Mouse (Mus musculus) limb, embryonic 14.5 days (tissue): ENCODE measurements around the gene Lactbl1. TPM values are rescaled to one million over a fixed set of nuclear protein-coding genes. Genes with fewer than 3 reads are reported as not detected.

ENCODE experiments used
- ATAC-seq: fragments of 200-750 bp; cut with Nextera tagmentation; 2 replicates; pipeline ENCODE4 v1.8.0; 2017; ENCODE audit warnings: low read depth, moderate number of reproducible peaks, moderate TSS enrichment; ENCODE audit not compliant: low FRiP score
- DNase-seq: peaks from one replicate; pipeline ENCODE4 v3.0.0-alpha.2; 2015; ENCODE audit warnings: low spot score
- H3K27ac ChIP-seq: fragments of 300-500 bp; sonication (generic); replicated peaks from 2 replicates; pipeline ENCODE4 v1.5.1; 2014; ENCODE audit warnings: low read depth, mild to moderate bottlenecking, low read length, moderate library complexity, mixed read lengths
- H3K27me3 ChIP-seq: fragments of 300-500 bp; sonication (generic); 2 replicates; pipeline ENCODE4 v1.6.1; 2014; ENCODE audit warnings: low read length, mixed read lengths; ENCODE audit not compliant: control insufficient read depth, insufficient read depth
- H3K36me3 ChIP-seq: fragments of 300-500 bp; sonication (generic); 2 replicates; pipeline ENCODE4 v1.6.1; 2014; ENCODE audit warnings: mild to moderate bottlenecking, low read length, moderate library complexity, mixed read lengths; ENCODE audit not compliant: control insufficient read depth, insufficient read depth
- H3K4me1 ChIP-seq: fragments of 300-500 bp; sonication (generic); 2 replicates; pipeline ENCODE4 v1.6.1; 2014; ENCODE audit warnings: antibody characterized with exemption, low read length, mixed read lengths; ENCODE audit not compliant: control insufficient read depth, insufficient read depth
- H3K4me2 ChIP-seq: fragments of 300-500 bp; sonication (generic); replicated peaks from 2 replicates; pipeline ENCODE4 v1.6.1; 2014; ENCODE audit warnings: low read depth, mild to moderate bottlenecking, low read length, moderate library complexity; ENCODE audit not compliant: severe bottlenecking
- H3K4me3 ChIP-seq: fragments of 300-500 bp; sonication (generic); replicated peaks from 2 replicates; pipeline ENCODE4 v1.5.1; 2014; ENCODE audit warnings: low read length
- H3K9ac ChIP-seq: fragments of 300-500 bp; sonication (generic); 2 replicates; pipeline ENCODE4 v1.6.1; 2014; ENCODE audit warnings: mild to moderate bottlenecking, low read depth, low read length, moderate library complexity; ENCODE audit not compliant: severe bottlenecking
- H3K9me3 ChIP-seq: fragments of 300-500 bp; sonication (generic); 2 replicates; pipeline ENCODE4 v1.6.1; 2016; ENCODE audit warnings: low read length; ENCODE audit not compliant: control insufficient read depth
- POLR2A ChIP-seq: fragments of 200-500 bp; IDR thresholded peaks from 2 replicates; pipeline ENCODE4 v1.8.0; 2012; ENCODE audit warnings: inconsistent platforms, mild to moderate bottlenecking, moderate library complexity, borderline replicate concordance; ENCODE audit not compliant: insufficient read depth, insufficient read length; ENCODE audit errors: extremely low read depth
- WGBS: fragments of 180-500 bp; shearing (Covaris S2); extraction: QIAGEN DNeasy Blood & Tissue Kit; methylation state at CpG from one replicate; pipeline ENCODE4 v1.1.7; 2014; 5-methylcytosine and 5-hydroxymethylcytosine counted together
- polyA plus RNA-seq, 2 experiments: library from polyadenylated mRNA; depleted of rRNA in 1 of 2; stranded (reverse) in 1 of 2; unstranded in 1 of 2; fragments of >200 nt; fragmentation: Nextera tagmentation in 1 of 2; extraction: Ambion mirVana in 1 of 2; gene quantifications; 2 replicates each; pipeline versions ENCODE4 v1.2.1 to v1.2.3; 2012 to 2014

Gene Lactbl1
- polyA plus RNA-seq, 2 experiments = 0.09 TPM; not detected in 1

- Histone ChIP-seq H3K4me1 (no peaks in the 10 kb centered on the region), H3K9me3 (no peaks in the 10 kb centered on the region), H3K27ac (no peak overlapping the region), H3K4me2 (no peak overlapping the region), H3K27me3 (no peaks in the 10 kb centered on the region), H3K9ac (no peak overlapping the region), H3K4me3 (no peak overlapping the region), H3K36me3 (no peaks in the 10 kb centered on the region)
- no peak for DNase-seq
- WGBS = 52% methylated on average over 7 of the region's 7 CpGs
- no peak for TF ChIP-seq POLR2A
- no peak for ATAC-seq
Observed at GRCm38 (mm10) chr4:136613657-136614056, 8.8 kb upstream of the Lactbl1 start.

GRCm38 (mm10) chr4:136621336-136621735 lies 1.1 kb upstream of the Lactbl1 start:
- WGBS = 0% methylated on average over 1 of the region's 1 CpGs
- peak; percentile 81 for DNase-seq
- peak; percentile 44; the same call in 1 of the 2 replicates for ATAC-seq
- Histone ChIP-seq H3K4me2 (no peak overlapping the region), H3K27me3 (no peaks in the 10 kb centered on the region), H3K9me3 (no peaks in the 10 kb centered on the region), H3K4me3 (no peak overlapping the region), H3K9ac (no peak overlapping the region), H3K27ac (no peak overlapping the region), H3K36me3 (no peaks in the 10 kb centered on the region), H3K4me1 (no peaks in the 10 kb centered on the region)
- no peak for TF ChIP-seq POLR2A

- WGBS = 49% methylated on average over 5 of the region's 5 CpGs
- no peak overlapping the region for H3K4me3 ChIP-seq
- no peaks in the 10 kb centered on the region for H3K27me3 ChIP-seq
- H3K4me1 ChIP-seq = no peaks in the 10 kb centered on the region
- H3K27ac ChIP-seq = no peak overlapping the region
- DNase-seq (no peak), ATAC-seq (no peak)
- H3K4me2 ChIP-seq = no peak overlapping the region
- no peaks in the 10 kb centered on the region for H3K36me3 ChIP-seq
- TF ChIP-seq POLR2A = no peak
- no peaks in the 10 kb centered on the region for H3K9me3 ChIP-seq
- no peak overlapping the region for H3K9ac ChIP-seq
Observed at GRCm38 (mm10) chr4:136621956-136622355, 465 bp upstream of the Lactbl1 start.

- H3K27ac ChIP-seq = no peak overlapping the region
- H3K4me2 ChIP-seq = no peak overlapping the region
- 59% methylated on average over 6 of the region's 6 CpGs for WGBS
- no peaks in the 10 kb centered on the region for H3K4me1 ChIP-seq
- H3K4me3 ChIP-seq = no peak overlapping the region
- H3K9me3 ChIP-seq = no peaks in the 10 kb centered on the region
- no peak for TF ChIP-seq POLR2A
- no peak for DNase-seq
- no peak overlapping the region for H3K9ac ChIP-seq
- no peaks in the 10 kb centered on the region for H3K36me3 ChIP-seq
- no peak for ATAC-seq
- no peaks in the 10 kb centered on the region for H3K27me3 ChIP-seq
Observed at GRCm38 (mm10) chr4:136626590-136626989, 4.2 kb downstream of the Lactbl1 start.

GRCm38 (mm10) chr4:136631237-136631994 lies 9.0 kb downstream of the Lactbl1 start:
- no peak overlapping the region for H3K4me2 ChIP-seq
- no peak for DNase-seq
- no peak overlapping the region for H3K4me3 ChIP-seq
- H3K9ac ChIP-seq = no peak overlapping the region
- H3K27me3 ChIP-seq = 0 out of 2 replicates have a peak, but pooled peaks cover 2% of the 10 kb centered on the region
- no peak for TF ChIP-seq POLR2A
- H3K4me1 ChIP-seq = no peaks in the 10 kb centered on the region
- ATAC-seq = no peak
- H3K36me3 ChIP-seq = no peaks in the 10 kb centered on the region
- 79% methylated on average over 11 of the region's 11 CpGs for WGBS
- no peak overlapping the region for H3K27ac ChIP-seq
- H3K9me3 ChIP-seq = 0 out of 2 replicates have a peak, but pooled peaks cover 3% of the 10 kb centered on the region
